Mouse (Mus musculus) liver, embryonic 14.5 days (tissue): ENCODE data around the gene 4931428L18Rik.

ENCODE experiments used
- CTCF ChIP-seq: IDR thresholded peaks from 2 replicates; pipeline ENCODE4 v1.5.1; 2016; ENCODE audit warnings: antibody characterized with exemption, low read depth, control low read depth
- EP300 ChIP-seq: IDR thresholded peaks from 2 replicates; pipeline ENCODE4 v1.6.1; 2016; ENCODE audit warnings: antibody characterized with exemption, low read depth

- TF ChIP-seq CTCF (no peak), EP300 (no peak)
Observed at GRCm38 (mm10) chr1:31017377-31017776, 205.1 kb downstream of the 4931428L18Rik start.
